Mouse (Mus musculus): ENCODE measurements around the gene Gstm5.

Gstm5 gene

DNA sequence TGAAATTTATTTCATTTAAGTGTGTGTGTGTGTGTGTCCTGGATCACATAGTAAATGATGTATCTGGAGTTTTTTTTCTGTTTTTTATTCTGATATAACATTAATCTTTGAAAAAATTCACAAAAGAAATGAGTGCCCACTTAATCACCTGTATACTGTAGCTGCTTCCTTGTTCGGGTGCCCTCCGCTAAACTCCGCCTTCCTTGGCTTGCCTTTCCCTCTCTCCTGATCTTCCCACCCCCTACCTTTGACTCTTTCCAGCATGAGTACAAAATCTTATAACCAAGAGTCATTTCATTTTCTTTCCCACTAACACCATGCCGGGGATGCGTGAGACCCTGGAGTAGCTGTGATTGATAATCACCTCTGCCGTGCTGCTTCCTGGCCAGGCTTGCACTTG is 36.5 kb downstream of the Gstm5 start:
- DNase-seq (ENCODE audit: low spot score), result no peak

DNA sequence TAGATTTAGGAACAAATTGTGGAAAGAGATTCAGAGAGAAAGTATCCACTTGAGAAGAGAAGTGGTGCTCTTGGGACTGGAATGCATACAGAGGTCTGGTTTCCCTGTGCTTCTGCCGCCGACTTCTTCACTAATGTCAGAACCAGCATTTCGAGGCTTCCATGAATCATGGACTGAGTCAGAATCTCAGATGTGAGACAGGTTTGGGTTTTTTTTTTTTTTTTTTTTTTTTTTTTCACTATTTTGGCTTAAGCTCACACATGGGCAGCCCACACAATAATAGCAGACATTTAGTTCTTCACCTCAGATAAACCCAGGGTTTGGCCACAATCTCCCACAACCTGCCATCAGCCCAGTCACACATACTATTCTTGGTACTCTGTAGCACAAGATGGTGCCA is 39.6 kb downstream of the Gstm5 start:
- no peak for DNase-seq (ENCODE audit: low spot score)

DNA sequence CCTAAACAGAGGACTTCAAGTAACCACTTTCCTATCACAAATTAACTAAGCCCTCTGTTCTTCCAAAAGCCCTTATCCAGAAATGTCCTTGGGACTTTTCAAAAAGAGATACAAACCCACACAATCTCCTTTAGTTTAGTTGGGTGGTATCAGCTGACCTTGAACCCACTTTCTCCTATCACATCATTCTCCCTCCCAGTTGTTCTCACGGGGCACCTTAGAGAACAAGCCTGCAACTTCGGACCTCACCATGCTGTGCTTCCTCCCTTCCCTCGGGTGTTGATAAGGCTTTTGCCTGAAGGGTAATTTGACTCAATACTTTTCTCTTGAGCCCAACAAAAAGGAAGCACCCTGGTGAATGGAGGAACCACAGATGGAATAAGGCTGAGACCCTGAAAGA is 40.3 kb downstream of the Gstm5 start:
- no peak for DNase-seq (ENCODE audit: low spot score)

DNA sequence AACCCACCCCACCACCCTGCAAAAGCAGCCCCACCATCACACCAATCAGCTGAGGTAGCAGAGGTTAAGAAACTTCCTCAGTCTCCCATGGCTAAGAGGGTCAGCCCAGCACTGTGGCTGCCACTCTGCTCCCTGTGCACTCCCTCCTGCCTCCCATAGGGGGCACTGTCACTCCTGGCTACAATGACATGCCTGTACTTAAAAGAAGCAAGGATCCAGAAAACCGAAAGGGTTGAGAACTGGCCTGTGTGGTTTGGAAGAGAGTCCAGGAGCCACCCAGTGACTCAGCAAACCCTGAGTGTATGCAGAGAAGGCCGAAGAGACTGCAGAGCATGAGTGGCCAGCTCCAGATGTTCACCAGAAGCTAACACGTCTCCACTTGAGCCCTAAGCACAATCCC is 43.8 kb downstream of the Gstm5 start:
- DNase-seq (ENCODE audit: low spot score), result peak; percentile 63

DNA sequence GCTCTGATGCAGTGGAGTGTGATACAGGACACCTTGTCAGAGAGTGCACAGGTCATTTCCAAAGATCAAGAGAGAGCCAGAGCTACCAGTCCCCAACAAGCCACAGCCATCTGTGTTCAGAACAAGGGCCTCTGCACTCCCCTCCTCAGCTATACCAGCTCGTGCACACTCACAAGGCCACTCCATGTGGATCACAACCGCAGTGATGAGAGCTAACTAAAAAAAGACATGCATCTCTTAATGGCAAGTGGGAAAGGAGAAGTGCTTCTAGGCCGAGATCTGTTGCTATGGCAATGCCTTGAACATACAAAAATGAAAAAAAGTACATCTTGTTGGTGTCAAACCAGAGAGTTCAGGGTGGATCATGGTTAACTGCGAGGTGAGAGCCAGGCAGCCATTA is 44.2 kb downstream of the Gstm5 start:
- DNase-seq (ENCODE audit: low spot score), result no peak

DNA sequence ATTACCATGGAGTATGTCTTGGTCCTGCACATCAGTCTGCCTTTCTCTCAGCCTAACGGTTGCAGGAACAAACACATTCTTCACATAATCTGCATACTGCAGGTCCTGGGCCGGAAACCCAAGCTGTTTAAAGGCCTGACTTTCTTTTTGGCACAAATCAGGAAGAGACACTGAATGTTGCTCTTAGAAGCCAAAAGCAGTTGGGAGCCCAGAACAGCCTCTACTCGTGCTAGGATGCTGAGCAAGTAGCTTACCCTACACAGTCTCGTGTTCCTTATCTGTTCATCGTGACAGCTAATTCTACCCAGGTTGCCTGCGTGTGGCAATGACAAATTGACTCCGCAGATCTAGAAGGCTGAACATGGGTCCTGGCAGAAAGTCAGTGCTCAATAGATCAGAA is 44.9 kb downstream of the Gstm5 start:
- no peak for DNase-seq (ENCODE audit: low spot score)

DNA sequence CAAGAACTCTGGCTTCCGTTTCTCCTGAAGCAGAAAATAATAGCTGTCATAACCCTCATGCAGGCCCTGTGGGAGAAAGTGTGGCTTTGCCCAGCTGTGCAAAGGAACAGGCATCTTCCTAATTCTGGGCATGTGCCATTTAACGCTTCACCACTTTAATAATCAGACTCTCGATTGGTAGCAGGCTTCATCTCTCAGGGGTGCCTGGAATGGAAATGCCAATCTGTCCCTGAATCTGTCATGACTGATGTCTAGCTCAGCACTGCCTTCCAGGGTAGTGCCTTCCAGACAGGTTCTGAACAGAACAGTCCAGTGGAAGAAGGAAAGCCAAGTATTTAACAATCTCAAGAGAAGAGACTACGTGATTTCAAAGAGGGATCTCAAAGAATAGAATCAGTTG is 45.6 kb downstream of the Gstm5 start:
- DNase-seq (ENCODE audit: low spot score), result no peak

DNA sequence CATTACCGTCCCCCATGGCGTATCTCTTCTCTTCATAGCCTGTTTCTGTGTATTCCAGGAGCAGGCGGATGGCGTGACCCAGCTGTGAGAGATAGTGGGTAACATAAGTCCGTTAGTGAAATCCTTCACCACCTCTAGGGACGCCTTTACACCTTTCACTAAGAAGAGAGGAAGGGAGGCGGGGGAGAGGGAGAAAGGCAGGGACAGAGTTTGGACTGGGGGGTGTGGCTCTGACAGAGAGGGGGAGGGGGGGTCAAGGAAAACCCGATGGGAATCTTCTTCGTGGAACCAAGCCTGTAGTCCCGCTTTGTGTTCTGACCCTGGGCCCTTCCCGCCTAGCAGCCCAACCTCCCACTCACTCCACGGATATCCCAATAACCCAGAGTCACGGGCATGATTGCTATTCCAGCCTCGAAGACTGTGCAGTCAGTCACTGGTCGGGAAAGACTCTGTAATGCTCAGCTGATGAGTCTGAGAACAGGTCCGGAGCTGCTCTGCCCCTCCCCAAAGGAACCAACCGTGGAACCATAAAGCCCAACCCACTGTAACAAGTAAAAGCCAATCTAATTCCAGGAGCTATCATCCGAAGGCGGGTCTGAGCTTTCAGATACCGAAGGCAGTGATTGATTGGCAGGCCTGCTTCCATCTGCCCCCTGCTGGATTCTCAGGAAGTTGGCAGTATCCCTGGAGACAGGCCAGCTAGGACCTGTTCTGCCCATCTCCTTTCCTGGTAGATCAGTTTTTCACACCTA is 47.8 kb downstream of the Gstm5 start, which contains the start of gene Gstm6:
TSS of gene Gstm6 (minus strand) at position 511 of the 752 bp plus-strand sequence.
- no peak for DNase-seq (ENCODE audit: low spot score)

DNA sequence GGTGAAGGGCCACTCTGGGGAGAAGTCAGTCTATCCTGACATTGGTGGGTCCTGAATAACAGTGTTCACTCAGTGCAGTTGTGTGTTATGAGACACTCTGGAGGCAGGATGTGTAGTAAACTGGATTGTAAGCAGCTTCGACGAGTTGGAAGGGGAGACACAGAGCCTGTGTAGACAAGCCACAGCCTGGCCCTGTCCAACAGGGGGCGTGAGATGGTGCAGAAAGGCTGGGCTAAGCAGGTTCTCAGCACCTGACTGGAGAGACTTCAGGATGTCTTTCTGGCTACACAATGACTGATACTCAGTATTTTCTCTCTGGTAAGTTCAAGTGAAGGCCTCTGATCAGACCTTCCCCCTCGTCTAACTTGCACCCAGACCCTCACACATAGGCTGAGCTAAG is 50.1 kb downstream of the Gstm5 start:
- no peak for DNase-seq (ENCODE audit: low spot score)
